Mouse (Mus musculus) lung, postnatal 36 days (tissue): ENCODE data around the gene Pam16.

Source experiments
- DNase-seq: peaks from one replicate; pipeline ENCODE4 v3.0.0; 2022; ENCODE audit warnings: mixed read lengths

Pam16 gene

GRCm38 (mm10) chr16:4624481-4625110, at the start of gene Pam16:
Pam16 (minus strand) TSS chr16:4624988.
- DNase-seq, result peak; percentile 95

GRCm38 (mm10) chr16:4674091-4674490, 49.3 kb upstream of the Pam16 start:
- peak; percentile 19 for DNase-seq

- no peak for DNase-seq
Observed at GRCm38 (mm10) chr16:4670317-4670716, 45.5 kb upstream of the Pam16 start.

GRCm38 (mm10) chr16:4667190-4667808, 42.5 kb upstream of the Pam16 start:
- DNase-seq, result peak; percentile 95

DNA sequence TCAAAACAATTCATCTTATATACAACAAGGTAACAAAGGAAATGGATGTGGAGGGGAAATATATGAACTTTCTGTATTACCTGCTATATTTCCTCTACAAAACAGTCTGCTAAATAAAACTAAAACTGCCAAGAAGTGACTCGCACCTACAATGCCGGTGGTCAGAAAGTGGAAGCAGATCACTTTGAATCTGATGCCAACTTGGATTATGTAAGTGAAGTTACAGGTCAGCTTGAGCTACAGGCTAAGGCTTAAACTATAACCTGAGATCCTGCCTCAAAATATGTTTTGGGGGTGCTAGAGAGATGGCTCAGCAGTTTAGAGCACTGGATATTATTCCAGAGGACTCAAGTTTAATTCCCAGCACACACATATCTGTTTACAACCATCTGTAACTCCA, 40.9 kb upstream of the Pam16 start:
- DNase-seq, result no peak

DNA sequence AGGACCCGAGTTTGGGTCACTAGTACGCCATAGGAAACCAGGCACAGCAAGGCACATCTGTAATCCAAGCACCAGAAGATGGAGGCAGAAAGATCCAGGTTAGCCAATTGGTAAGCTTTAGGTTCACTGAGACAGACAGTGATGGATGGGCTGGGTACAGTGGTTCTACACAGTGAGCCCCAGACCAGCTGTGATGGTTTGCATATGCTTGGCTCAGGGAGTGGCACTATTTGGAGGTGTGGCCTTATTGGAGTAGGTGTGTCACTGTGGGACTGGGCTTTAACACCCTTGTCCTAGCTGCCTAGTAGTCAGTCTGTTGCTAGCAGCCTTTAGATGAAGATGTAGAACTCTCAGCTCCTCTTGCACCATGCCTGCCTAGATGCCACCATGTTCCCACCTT, 39.0 kb upstream of the Pam16 start:
- DNase-seq, result no peak

DNA sequence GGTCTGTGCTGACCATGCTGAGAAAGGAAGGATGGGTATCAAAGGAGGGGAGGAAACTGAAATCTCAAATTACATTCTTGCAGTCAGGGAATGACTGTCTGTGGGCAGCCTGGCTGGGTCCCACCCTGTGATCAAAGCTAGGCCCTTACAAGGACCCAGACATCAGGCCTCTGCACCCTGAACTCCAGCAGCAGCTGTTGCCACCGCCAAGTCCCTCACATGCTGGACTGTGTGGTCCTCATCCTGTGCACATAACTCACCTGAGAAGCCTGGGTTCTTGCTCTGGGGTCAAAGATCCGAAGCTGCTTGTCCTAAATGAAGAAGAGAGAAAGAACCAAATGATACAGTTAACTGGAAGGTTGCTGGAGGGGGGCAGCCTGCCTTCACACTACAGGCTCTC, 36.8 kb upstream of the Pam16 start:
- DNase-seq, result no peak

DNA sequence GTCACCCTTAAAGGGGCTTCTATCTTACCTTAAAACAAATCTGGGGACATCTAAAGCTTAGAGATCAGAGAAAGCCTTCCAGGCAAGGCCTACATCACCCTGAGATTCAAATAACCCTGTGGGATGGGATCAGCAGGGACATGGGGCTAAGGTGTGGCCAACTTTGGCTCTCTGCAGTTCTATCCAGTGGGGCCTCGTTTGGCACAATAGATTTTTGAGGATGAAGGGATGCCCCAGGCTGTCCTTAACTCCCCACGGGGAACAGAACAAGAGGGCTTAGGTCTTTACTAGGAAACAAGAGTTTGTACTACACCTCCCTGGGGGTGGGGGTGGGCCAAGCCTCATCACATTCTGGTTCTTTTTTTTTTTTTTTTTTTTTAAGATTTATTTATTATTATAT, 34.5 kb upstream of the Pam16 start:
- DNase-seq, result no peak

- peak; percentile 21 for DNase-seq
Observed at GRCm38 (mm10) chr16:4658781-4659245, 34.0 kb upstream of the Pam16 start.

DNA sequence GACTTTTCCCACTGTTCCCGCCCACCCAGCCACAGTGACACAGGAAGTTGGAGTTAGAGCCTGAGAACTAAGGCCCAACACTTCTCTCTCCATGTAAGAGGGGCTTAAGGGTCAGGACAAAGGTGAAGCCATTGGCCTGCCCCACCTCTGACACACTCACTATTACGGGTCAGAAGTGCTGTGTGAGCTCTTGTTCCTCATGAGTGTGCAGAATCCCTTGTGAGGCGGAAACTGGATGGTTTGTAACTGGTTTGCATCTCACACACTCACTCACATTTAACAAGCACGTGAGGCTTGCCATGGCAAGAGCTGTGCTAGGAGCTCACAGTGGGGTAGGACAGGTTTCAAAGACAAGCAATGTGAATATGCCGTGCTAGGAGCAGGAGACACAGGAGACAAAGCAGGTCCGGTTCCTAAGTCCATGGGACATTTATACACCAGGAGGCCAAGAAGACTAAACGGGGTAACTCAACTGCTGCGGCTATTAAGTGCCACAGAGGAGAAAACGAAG, 31.8 kb upstream of the Pam16 start:
- DNase-seq, result peak; percentile 14

DNA sequence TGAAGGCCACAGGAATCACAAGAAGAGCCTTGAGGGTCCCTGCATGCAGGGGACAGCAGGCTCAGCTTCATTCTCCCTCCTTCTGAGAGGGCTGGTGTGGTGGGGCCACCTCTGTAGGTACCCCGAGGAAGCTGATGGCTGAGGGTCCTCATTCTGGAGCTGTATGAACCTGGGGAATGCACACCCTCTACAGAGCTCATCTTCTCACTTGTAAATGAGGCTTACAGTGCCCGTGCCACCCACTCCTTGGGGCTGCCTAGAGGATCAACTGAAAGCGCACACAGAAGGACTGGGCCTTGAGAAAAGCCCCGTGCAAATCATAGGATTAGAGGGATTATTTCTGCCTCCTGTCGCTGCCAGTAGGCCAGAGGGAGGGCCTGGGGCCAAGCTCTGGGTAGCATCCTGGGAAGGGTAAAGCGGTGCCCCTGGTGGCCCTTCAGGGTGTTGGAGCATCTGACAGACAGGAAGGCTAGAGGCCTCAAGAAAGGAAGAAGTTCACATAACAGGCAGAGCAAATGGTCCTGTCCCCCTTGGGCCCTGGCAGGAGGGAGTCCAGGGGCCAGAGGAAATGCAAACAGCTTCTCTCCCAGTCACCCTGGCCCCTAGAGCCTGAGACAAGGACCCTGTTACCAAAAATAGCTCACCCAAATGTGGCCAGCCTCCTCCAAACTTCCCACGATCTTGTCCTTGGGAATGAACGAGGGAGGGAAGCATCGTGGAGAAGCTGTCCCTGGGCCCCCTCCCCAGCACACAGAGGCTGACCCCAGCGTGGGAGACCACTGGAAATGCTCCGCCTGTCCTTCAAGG, 31.2 kb upstream of the Pam16 start:
- peak; percentile 23 for DNase-seq

DNA sequence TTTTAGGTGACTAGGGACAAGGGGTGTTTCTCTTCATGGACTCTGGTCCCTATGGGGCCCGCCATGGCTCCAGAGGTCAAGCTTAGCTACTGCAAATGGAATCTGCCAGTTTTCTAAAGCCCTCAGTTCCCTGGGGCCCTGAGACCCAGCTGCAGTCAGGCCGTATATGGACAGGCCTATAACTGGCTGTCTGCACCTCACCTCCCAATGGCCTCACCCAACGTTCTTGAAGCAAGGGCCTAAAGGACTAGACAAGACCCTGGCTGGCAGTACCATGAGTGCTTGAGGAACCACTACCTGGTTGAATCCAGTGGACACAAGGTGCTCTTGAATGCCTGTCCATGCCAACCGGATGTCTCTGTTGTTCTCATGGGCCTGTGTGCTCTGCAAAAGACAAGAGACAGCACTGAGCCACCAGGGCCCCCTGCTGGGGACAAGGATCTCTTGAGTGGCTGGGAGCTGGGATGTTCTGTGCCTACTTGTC, 30.5 kb upstream of the Pam16 start:
- DNase-seq, result peak; percentile 76

GRCm38 (mm10) chr16:4654706-4655105, 29.9 kb upstream of the Pam16 start:
- peak; percentile 29 for DNase-seq

GRCm38 (mm10) chr16:4652707-4653416, 28.1 kb upstream of the Pam16 start:
- DNase-seq, result peak; percentile 63

DNA sequence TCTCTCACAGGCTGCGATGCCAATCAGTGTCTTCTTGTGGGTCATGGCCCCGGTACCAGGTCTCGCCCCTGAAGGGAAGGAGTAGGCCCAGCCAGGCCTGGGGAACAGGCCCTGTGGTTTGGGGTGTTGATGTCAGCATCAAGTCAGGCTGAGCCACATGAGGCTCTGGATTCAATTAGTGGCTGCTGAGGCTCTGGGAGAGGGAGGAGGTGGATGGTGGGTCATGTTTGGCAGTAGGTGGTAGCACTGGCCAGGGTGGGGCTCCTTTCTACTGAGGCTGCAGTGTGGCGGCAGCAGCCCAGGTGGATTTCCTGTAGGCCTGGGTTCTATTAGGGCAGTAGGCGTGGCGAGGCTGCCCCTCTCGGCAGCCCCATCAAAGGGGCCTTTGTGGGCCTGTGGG, 26.8 kb upstream of the Pam16 start:
- no peak for DNase-seq

DNA sequence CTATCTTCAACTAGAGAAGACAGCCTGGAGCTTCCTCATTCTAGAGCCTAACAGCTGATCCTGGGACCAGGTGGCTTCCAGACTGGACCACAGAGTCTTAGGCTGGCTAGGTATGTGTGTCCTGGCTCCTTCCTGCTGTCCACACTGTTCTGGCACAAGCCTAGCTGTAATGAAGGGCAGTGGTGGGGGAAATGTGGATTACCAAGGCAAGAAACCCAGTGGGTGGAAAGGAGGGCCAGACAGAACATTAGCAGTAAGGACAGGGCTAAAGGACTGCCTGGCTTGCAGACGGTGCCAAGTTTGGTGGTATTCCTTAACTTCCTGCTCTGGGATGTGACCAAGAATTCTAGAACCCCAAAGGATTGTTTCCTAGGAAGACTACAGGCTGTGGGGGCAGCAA, 26.3 kb upstream of the Pam16 start:
- no peak for DNase-seq

- DNase-seq, result no peak
Observed at GRCm38 (mm10) chr16:4650161-4650560, 25.4 kb upstream of the Pam16 start.

DNA sequence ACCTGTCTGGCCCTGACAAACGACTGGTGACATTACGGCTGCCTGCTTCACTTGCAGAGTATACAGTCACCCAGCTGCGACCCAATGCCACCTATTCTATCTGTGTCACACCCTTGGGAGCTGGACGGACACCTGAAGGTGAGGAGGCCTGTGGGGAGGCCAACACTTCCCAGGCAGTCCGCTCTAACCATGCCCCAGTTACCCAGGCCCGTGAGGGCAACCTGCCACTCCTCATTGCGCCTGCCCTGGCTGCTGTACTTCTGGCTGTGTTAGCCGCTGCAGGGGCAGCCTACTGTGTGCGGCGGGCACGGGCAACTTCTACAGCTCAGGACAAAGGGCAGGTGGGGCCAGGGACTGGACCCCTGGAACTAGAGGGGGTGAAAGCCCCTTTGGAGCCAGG, 24.9 kb upstream of the Pam16 start:
- no peak for DNase-seq

- no peak for DNase-seq
Observed at GRCm38 (mm10) chr16:4649211-4649610, 24.4 kb upstream of the Pam16 start.

- no peak for DNase-seq
Observed at GRCm38 (mm10) chr16:4648416-4649023, 23.7 kb upstream of the Pam16 start.

DNA sequence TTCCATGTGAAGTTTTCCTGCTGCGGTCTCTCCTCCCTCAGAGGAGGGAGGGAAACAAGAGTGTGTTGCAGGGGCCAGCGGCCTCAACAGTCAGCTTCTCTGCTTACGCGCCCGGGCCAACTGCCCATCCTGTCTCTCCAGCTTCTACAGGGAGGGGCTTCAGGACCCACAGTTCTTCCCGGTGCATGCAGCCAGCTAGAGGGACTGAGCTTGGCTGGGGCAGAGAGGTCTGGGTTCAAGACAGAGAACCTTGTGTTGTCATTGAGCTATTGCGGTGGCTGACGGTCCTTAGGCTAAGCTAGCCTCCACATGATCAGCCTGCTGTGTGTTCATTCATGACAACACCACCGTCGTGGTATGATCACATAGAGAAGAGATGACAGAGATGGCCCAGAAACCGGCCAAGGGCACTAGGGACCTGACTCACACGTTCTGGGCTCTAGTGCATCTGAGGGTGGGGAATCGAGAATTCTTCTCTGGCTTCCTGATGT, 22.9 kb upstream of the Pam16 start:
- DNase-seq, result peak; percentile 49

GRCm38 (mm10) chr16:4646831-4647230, 22.0 kb upstream of the Pam16 start:
- no peak for DNase-seq
